Mouse (Mus musculus) stomach, postnatal 0 days (tissue): ENCODE measurements around the gene Rpl14.

ENCODE experiments used
- CTCF ChIP-seq: IDR thresholded peaks from 2 replicates; pipeline ENCODE4 v1.5.1; 2016; ENCODE audit warnings: antibody characterized with exemption, low read depth, mild to moderate bottlenecking, moderate library complexity
- EP300 ChIP-seq: optimal IDR thresholded peaks from 2 replicates; pipeline ENCODE3; 2016; ENCODE audit warnings: antibody characterized with exemption

DNA sequence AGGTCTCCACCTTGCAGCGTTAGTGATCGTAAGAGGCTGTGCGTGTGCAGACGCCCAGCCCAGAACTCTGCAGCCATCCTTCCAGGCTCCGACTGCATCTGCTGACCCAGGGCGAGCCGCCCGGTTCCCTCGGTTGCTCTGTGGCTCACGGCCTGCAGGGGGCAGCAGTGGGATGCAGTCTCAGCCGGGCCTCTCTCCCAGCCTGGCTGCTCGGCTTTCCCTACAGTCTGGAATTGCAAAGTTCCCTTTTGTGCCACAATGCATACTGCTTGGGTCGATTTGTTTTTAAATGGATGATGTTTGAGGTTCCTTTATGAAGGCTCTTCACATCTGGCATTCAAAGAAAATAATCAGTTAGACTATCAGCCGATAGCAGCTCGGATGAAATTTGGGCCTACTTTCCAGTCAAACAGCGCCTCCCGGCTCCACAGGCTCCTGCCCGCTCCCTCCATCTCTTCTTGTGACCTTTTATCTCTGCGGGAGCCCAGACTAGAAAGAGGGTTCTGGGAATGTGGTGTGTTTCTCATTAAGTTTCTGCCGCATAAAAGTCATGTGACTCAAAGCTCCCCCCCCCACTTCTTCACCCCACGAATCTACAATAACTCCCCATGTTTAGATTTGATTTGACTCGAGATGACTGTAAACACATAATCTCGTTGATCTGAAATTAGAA is 31.7 kb downstream of the Rpl14 start:
- TF ChIP-seq CTCF (peak; percentile 97), EP300 (no peak)
